Mouse (Mus musculus): ENCODE measurements around the gene Zbtb38.

DNA sequence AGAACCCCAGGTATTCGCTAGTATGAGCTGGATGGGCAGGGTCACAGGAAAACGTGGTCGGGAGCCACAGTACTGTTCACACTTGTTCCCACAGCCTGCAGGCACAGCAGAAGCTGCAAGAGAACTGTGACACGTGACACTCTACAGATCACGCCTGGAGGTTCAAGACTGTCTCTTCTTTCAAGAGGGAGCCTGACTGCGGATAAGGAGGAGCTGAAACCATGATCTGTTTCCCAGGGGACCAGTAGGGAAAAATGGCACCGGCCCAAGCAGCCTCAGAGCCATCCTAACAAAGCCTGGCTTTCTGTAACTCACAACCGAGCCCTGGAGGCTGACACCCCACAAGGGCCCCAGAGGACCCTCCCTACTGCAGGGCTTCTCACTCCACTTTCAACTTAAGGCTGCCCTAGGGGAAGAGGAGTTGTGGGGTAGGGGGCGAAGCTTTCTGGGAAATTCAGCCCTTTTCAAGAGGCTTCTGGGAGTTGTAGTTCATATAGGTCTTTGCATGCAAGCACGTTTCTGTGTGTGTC is 42.8 kb upstream of the Zbtb38 start:
- TF ChIP-seq CTCF (IDR thresholded peaks at IDR 0.05; ENCODE audit: low read depth, low read length): no peak
- TF ChIP-seq POLR2A (IDR thresholded peaks at IDR 0.05; ENCODE audit: borderline replicate concordance, low read depth, low read length): no peak
